Mouse (Mus musculus) kidney, embryonic 15.5 days (tissue): ENCODE results near the gene Ube2g2. TPM values are rescaled to one million over a fixed set of nuclear protein-coding genes. Genes with fewer than 3 reads are reported as not detected.

Source experiments
- ATAC-seq: fragments of 200-750 bp; cut with Nextera tagmentation; replicated peaks from 2 replicates; pipeline ENCODE4 v1.8.0; 2017; ENCODE audit warnings: moderate TSS enrichment; ENCODE audit not compliant: low FRiP score
- H3K27ac ChIP-seq: fragments of 300-500 bp; sonication (generic); 2 replicates; pipeline ENCODE4 v1.5.1; 2015; ENCODE audit warnings: mild to moderate bottlenecking, inconsistent platforms
- H3K27me3 ChIP-seq: fragments of 300-500 bp; sonication (generic); 2 replicates; pipeline ENCODE4 v1.6.1; 2015; ENCODE audit warnings: inconsistent platforms
- H3K36me3 ChIP-seq: fragments of 300-500 bp; sonication (generic); 2 replicates; pipeline ENCODE4 v1.6.1; 2015; ENCODE audit warnings: inconsistent platforms
- H3K4me1 ChIP-seq: fragments of 300-500 bp; sonication (generic); 2 replicates; pipeline ENCODE4 v1.6.1; 2015; ENCODE audit warnings: inconsistent platforms
- H3K4me2 ChIP-seq: fragments of 300-500 bp; sonication (generic); 2 replicates; pipeline ENCODE4 v1.6.1; 2015; ENCODE audit warnings: moderate library complexity, mild to moderate bottlenecking, inconsistent platforms
- H3K4me3 ChIP-seq: fragments of 300-500 bp; sonication (generic); replicated peaks from 2 replicates; pipeline ENCODE4 v1.5.1; 2015; ENCODE audit warnings: mild to moderate bottlenecking, inconsistent platforms
- H3K9ac ChIP-seq: fragments of 300-500 bp; sonication (generic); 2 replicates; pipeline ENCODE4 v1.6.1; 2015; ENCODE audit warnings: mild to moderate bottlenecking, inconsistent platforms
- H3K9me3 ChIP-seq: fragments of 300-500 bp; sonication (generic); replicated peaks from 2 replicates; pipeline ENCODE4 v1.6.1; 2016; ENCODE audit warnings: inconsistent platforms
- WGBS: fragments of 180-500 bp; shearing (Covaris S2); methylation state at CpG from one replicate; pipeline ENCODE4 v1.1.7; 2015; ENCODE audit warnings: mixed read lengths; 5-methylcytosine and 5-hydroxymethylcytosine counted together
- polyA plus RNA-seq: library from polyadenylated mRNA; unstranded; fragments of >200 nt; fragmentation: Nextera tagmentation; extraction: Ambion mirVana; gene quantifications from 2 replicates; pipeline ENCODE4 v1.2.1, GENCODE M21; 2015

Gene Ube2g2
- polyA plus RNA-seq, 1 experiment from 2014 or later, result 72.0 TPM

- Histone ChIP-seq H3K36me3 (peaks cover 54% of the 10 kb centered on the region), H3K4me3 (no peak overlapping the region), H3K9me3 (no peaks in the 10 kb centered on the region; the same call in 1 of the 2 replicates), H3K4me2 (no peak overlapping the region), H3K27me3 (no peaks in the 10 kb centered on the region), H3K27ac (no peak overlapping the region), H3K4me1 (peaks cover 31% of the 10 kb centered on the region), H3K9ac (no peak overlapping the region)
- ATAC-seq, result no peak
- 93% methylated on average over 8 of the region's 8 CpGs for WGBS
These were observed 13.5 kb upstream of the Ube2g2 start for GRCm38 (mm10) chr10:77608589-77608988.

- H3K9me3 ChIP-seq, result no peaks in the 10 kb centered on the region; the same call in 1 of the 2 replicates
- no peaks in the 10 kb centered on the region for H3K27me3 ChIP-seq
- H3K27ac ChIP-seq, result no peak overlapping the region
- no peak overlapping the region for H3K4me3 ChIP-seq
- H3K36me3 ChIP-seq, result peaks cover 71% of the 10 kb centered on the region
- peaks cover 30% of the 10 kb centered on the region for H3K4me1 ChIP-seq
- no peak overlapping the region for H3K4me2 ChIP-seq
- WGBS, result 89% methylated on average over 8 of the region's 8 CpGs
- no peak for ATAC-seq
- H3K9ac ChIP-seq, result no peak overlapping the region
These were observed 11.7 kb upstream of the Ube2g2 start for GRCm38 (mm10) chr10:77610221-77610961.

GRCm38 (mm10) chr10:77613409-77613808, 8.7 kb upstream of the Ube2g2 start:
- H3K9me3 ChIP-seq, result no peaks in the 10 kb centered on the region
- WGBS, result 76% methylated on average over 3 of the region's 3 CpGs
- H3K27me3 ChIP-seq, result no peaks in the 10 kb centered on the region
- peak overlapping the region; percentile 65 for H3K27ac ChIP-seq
- H3K36me3 ChIP-seq, result peaks cover 95% of the 10 kb centered on the region
- H3K4me1 ChIP-seq, result peaks cover 11% of the 10 kb centered on the region
- peak; percentile 49; the same call in 1 of the 2 replicates for ATAC-seq
- no peak overlapping the region for H3K9ac ChIP-seq
- no peak overlapping the region for H3K4me2 ChIP-seq
- H3K4me3 ChIP-seq, result no peak overlapping the region

GRCm38 (mm10) chr10:77615647-77616046, 6.4 kb upstream of the Ube2g2 start:
- peaks cover 82% of the 10 kb centered on the region for H3K36me3 ChIP-seq
- H3K27ac ChIP-seq, result no peak overlapping the region
- peaks cover 8% of the 10 kb centered on the region for H3K4me1 ChIP-seq
- no peak overlapping the region for H3K9ac ChIP-seq
- H3K9me3 ChIP-seq, result no peaks in the 10 kb centered on the region
- 91% methylated on average over 8 of the region's 8 CpGs for WGBS
- no peak overlapping the region for H3K4me2 ChIP-seq
- no peak for ATAC-seq
- H3K4me3 ChIP-seq, result no peak overlapping the region
- no peaks in the 10 kb centered on the region for H3K27me3 ChIP-seq

GRCm38 (mm10) chr10:77616166-77616565, 5.9 kb upstream of the Ube2g2 start:
- no peak overlapping the region for H3K4me3 ChIP-seq
- ATAC-seq, result no peak
- no peaks in the 10 kb centered on the region for H3K27me3 ChIP-seq
- peaks cover 77% of the 10 kb centered on the region for H3K36me3 ChIP-seq
- no peak overlapping the region for H3K4me2 ChIP-seq
- H3K9ac ChIP-seq, result no peak overlapping the region
- WGBS, result 91% methylated on average over 9 of the region's 9 CpGs
- H3K9me3 ChIP-seq, result no peaks in the 10 kb centered on the region
- no peak overlapping the region for H3K27ac ChIP-seq
- H3K4me1 ChIP-seq, result 0 out of 2 replicates have a peak, but pooled peaks cover 4% of the 10 kb centered on the region

GRCm38 (mm10) chr10:77616926-77617325, 5.1 kb upstream of the Ube2g2 start:
- H3K9me3 ChIP-seq, result no peaks in the 10 kb centered on the region
- no peak overlapping the region for H3K4me2 ChIP-seq
- H3K36me3 ChIP-seq, result peaks cover 70% of the 10 kb centered on the region
- no peak overlapping the region for H3K4me3 ChIP-seq
- H3K9ac ChIP-seq, result no peak overlapping the region
- 89% methylated on average over 7 of the region's 7 CpGs for WGBS
- H3K27me3 ChIP-seq, result no peaks in the 10 kb centered on the region
- no peak for ATAC-seq
- H3K27ac ChIP-seq, result no peak overlapping the region
- peaks cover 11% of the 10 kb centered on the region for H3K4me1 ChIP-seq

- H3K9me3 ChIP-seq, result no peaks in the 10 kb centered on the region
- 76% methylated on average over 8 of the region's 8 CpGs for WGBS
- peaks cover 28% of the 10 kb centered on the region for H3K36me3 ChIP-seq
- ATAC-seq, result no peak
- peak overlapping the region; percentile 98 for H3K4me3 ChIP-seq
- H3K4me2 ChIP-seq, result peak overlapping the region; percentile 65
- H3K4me1 ChIP-seq, result peaks cover 40% of the 10 kb centered on the region
- H3K9ac ChIP-seq, result peak overlapping the region; percentile 94
- no peaks in the 10 kb centered on the region for H3K27me3 ChIP-seq
- H3K27ac ChIP-seq, result peak overlapping the region; percentile 92
These were observed 529 bp upstream of the Ube2g2 start for GRCm38 (mm10) chr10:77621546-77621945.

GRCm38 (mm10) chr10:77623069-77623492, 1.0 kb downstream of the Ube2g2 start:
- no peaks in the 10 kb centered on the region for H3K27me3 ChIP-seq
- WGBS, result 15% methylated on average over 8 of the region's 8 CpGs
- peak overlapping the region; percentile 98 for H3K4me3 ChIP-seq
- ATAC-seq, result no peak
- peak overlapping the region; percentile 94 for H3K9ac ChIP-seq
- no peaks in the 10 kb centered on the region for H3K9me3 ChIP-seq
- peaks cover 44% of the 10 kb centered on the region for H3K4me1 ChIP-seq
- peak overlapping the region; percentile 65 for H3K4me2 ChIP-seq
- peak overlapping the region; percentile 92 for H3K27ac ChIP-seq
- peaks cover 12% of the 10 kb centered on the region for H3K36me3 ChIP-seq

GRCm38 (mm10) chr10:77623639-77624400, 1.7 kb downstream of the Ube2g2 start:
- H3K27ac ChIP-seq, result no peak overlapping the region
- no peak for ATAC-seq

GRCm38 (mm10) chr10:77624570-77624995, 2.5 kb downstream of the Ube2g2 start:
- no peak overlapping the region for H3K9ac ChIP-seq
- H3K27me3 ChIP-seq, result no peaks in the 10 kb centered on the region
- H3K4me1 ChIP-seq, result peaks cover 44% of the 10 kb centered on the region
- 69% methylated on average over 7 of the region's 7 CpGs for WGBS
- H3K4me3 ChIP-seq, result no peak overlapping the region
- no peaks in the 10 kb centered on the region for H3K9me3 ChIP-seq
- H3K36me3 ChIP-seq, result peaks cover 10% of the 10 kb centered on the region
- ATAC-seq, result no peak
- no peak overlapping the region for H3K4me2 ChIP-seq
- no peak overlapping the region for H3K27ac ChIP-seq

More at GRCm38 (mm10) chr10:77623639-77624400, 1.7 kb downstream of the Ube2g2 start:
- Histone ChIP-seq H3K4me2 (peak overlapping the region; percentile 65), H3K36me3 (peaks cover 8% of the 10 kb centered on the region), H3K9ac (0 out of 2 replicates have a peak overlapping the region, but pooled peaks have one; percentile 94), H3K4me1 (peaks cover 44% of the 10 kb centered on the region), H3K9me3 (no peaks in the 10 kb centered on the region), H3K4me3 (peak overlapping the region; percentile 98), H3K27me3 (no peaks in the 10 kb centered on the region)
- 86% methylated on average over 10 of the region's 10 CpGs for WGBS

GRCm38 (mm10) chr10:77626036-77626435, 4.0 kb downstream of the Ube2g2 start:
- H3K9me3 ChIP-seq, result no peaks in the 10 kb centered on the region
- peaks cover 16% of the 10 kb centered on the region for H3K36me3 ChIP-seq
- H3K27ac ChIP-seq, result no peak overlapping the region
- H3K4me2 ChIP-seq, result no peak overlapping the region
- peaks cover 44% of the 10 kb centered on the region for H3K4me1 ChIP-seq
- ATAC-seq, result no peak
- H3K27me3 ChIP-seq, result no peaks in the 10 kb centered on the region
- H3K4me3 ChIP-seq, result no peak overlapping the region
- no peak overlapping the region for H3K9ac ChIP-seq
- WGBS, result 79% methylated on average over 7 of the region's 7 CpGs

- H3K27me3 ChIP-seq, result no peaks in the 10 kb centered on the region
- 67% methylated on average over 7 of the region's 7 CpGs for WGBS
- ATAC-seq, result no peak
These were observed 4.5 kb downstream of the Ube2g2 start for GRCm38 (mm10) chr10:77626591-77626990.

More at GRCm38 (mm10) chr10:77626591-77626990, 4.5 kb downstream of the Ube2g2 start:
- Histone ChIP-seq H3K27ac (0 out of 2 replicates have a peak overlapping the region, but pooled peaks have one; percentile 27), H3K9ac (no peak overlapping the region), H3K9me3 (no peaks in the 10 kb centered on the region), H3K4me1 (peaks cover 41% of the 10 kb centered on the region), H3K36me3 (peaks cover 21% of the 10 kb centered on the region), H3K4me3 (no peak overlapping the region), H3K4me2 (no peak overlapping the region)
